Mouse (Mus musculus) forebrain, embryonic 14.5 days (tissue): Measurements from ENCODE around the gene Mrps34. TPM values are rescaled to one million over a fixed set of nuclear protein-coding genes. Genes with fewer than 3 reads are reported as not detected.

Source experiments
- ATAC-seq: fragments of 200-750 bp; cut with Nextera tagmentation; 2 replicates; pipeline ENCODE4 v1.8.0; 2017; ENCODE audit warnings: mild to moderate bottlenecking, moderate library complexity
- DNase-seq: peaks from one replicate; pipeline ENCODE4 v3.0.0-alpha.2; 2015; ENCODE audit warnings: low spot score
- H3K27ac ChIP-seq: fragments of 300-500 bp; sonication (generic); 2 replicates; pipeline ENCODE4 v1.5.1; 2014; ENCODE audit warnings: low read depth, mild to moderate bottlenecking, control low read depth, low read length, moderate library complexity
- H3K27me3 ChIP-seq: fragments of 300-500 bp; sonication (generic); replicated peaks from 2 replicates; pipeline ENCODE4 v1.6.1; 2014; ENCODE audit warnings: low read length, control low read depth, mixed read lengths; ENCODE audit not compliant: control insufficient read depth, insufficient read depth
- H3K36me3 ChIP-seq: fragments of 300-500 bp; sonication (generic); 2 replicates; pipeline ENCODE4 v1.6.1; 2014; ENCODE audit warnings: low read length, control low read depth; ENCODE audit not compliant: control insufficient read depth, insufficient read depth
- H3K4me1 ChIP-seq: fragments of 300-500 bp; sonication (generic); 2 replicates; pipeline ENCODE4 v1.6.1; 2014; ENCODE audit warnings: antibody characterized with exemption, low read length, control low read depth; ENCODE audit not compliant: control insufficient read depth, insufficient read depth
- H3K4me2 ChIP-seq: fragments of 300-500 bp; sonication (generic); 2 replicates; pipeline ENCODE4 v1.6.1; 2014; ENCODE audit warnings: mild to moderate bottlenecking, control low read depth, low read length
- H3K4me3 ChIP-seq: fragments of 300-500 bp; sonication (generic); 2 replicates; pipeline ENCODE4 v1.5.1; 2014; ENCODE audit warnings: low read depth, low read length, control low read depth
- H3K9ac ChIP-seq: fragments of 300-500 bp; sonication (generic); 2 replicates; pipeline ENCODE4 v1.6.1; 2014; ENCODE audit warnings: mild to moderate bottlenecking, low read length, control low read depth, moderate library complexity
- H3K9me3 ChIP-seq: fragments of 300-500 bp; sonication (generic); replicated peaks from 2 replicates; pipeline ENCODE4 v1.6.1; 2016; ENCODE audit warnings: low read length, control low read depth, mixed read lengths; ENCODE audit not compliant: control insufficient read depth
- WGBS: fragments of 180-500 bp; shearing (Covaris S2); extraction: QIAGEN DNeasy Blood & Tissue Kit; methylation state at CpG from one replicate; pipeline ENCODE4 v1.1.7; 2014; 5-methylcytosine and 5-hydroxymethylcytosine counted together
- polyA plus RNA-seq: library from polyadenylated mRNA; unstranded; fragments of >200 nt; fragmentation: Nextera tagmentation; extraction: Ambion mirVana; gene quantifications from 2 replicates; pipeline ENCODE4 v1.2.1, GENCODE M21; 2014

Mrps34 gene
- polyA plus RNA-seq, 1 experiment from 2014 or later: 78.4 TPM

DNA sequence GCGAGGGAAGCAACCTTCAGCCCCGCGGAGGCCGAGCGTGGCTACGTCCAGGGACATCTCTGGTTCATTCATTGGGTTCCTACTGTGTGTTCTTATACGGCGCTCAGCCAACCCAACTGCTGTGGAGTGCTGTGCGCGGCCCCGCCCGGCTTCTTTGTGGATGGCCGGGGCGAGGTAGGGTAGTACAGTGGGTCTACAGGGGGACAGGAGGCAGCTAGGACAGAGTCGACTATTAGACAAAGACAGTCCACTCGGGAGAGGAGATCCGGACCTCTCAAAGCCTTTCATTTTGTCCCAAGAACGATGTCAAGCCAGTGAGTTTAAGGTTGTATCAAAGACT is 8.0 kb upstream of the Mrps34 start:
- Histone ChIP-seq H3K27ac (peak overlapping the region; percentile 52; the same call in 1 of the 2 replicates), H3K4me2 (peak overlapping the region; percentile 92), H3K4me3 (peak overlapping the region; percentile 87), H3K4me1 (peaks cover 15% of the 10 kb centered on the region), H3K36me3 (peaks cover 59% of the 10 kb centered on the region), H3K27me3 (no peaks in the 10 kb centered on the region), H3K9ac (peak overlapping the region; percentile 82), H3K9me3 (no peaks in the 10 kb centered on the region)
- ATAC-seq (peak; percentile 45; the same call in 1 of the 2 replicates), DNase-seq (no peak)
- WGBS: 2% methylated on average over 18 of the region's 18 CpGs

DNA sequence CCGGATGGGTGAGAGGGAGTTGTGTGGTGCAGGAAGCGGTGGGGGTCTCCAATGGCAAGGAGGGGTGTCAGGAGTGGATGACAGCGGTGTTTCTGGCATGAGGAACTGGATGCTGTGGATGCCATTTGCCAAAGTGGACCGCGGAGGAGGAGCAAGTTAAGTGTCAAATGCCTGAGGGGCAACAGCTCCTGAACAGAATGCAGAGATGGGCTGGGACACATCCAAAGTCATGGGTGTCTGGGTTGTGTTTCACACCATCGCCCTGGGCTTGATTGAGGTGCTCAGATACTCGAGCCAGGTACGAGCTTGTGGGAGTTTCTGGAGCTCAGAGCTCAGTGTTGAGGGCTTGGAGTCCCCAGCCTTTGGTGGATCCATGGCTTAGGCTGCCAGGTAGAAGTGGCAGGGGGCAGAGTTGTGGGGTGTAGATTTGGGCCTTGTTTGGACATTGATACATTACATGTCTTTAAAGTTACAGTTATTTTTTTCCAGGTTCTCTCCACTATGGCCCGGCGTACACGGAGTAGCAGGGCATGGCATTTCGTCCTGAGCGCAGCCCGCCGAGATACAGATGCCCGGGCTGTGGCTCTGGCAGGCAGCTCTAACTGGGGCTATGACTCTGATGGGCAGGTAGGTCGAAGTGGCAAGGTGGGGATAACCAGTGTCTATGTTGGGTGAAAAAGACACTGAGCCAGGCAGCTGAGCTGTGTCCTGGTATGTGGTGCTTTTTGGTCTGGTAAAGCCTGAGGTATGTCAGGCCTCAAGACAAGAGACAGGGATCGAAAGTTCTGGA is 7.4 kb upstream of the Mrps34 start:
- WGBS: 68% methylated on average over 18 of the region's 18 CpGs
- Histone ChIP-seq H3K27me3 (no peaks in the 10 kb centered on the region), H3K4me2 (peak overlapping the region; percentile 92), H3K9ac (peak overlapping the region; percentile 82), H3K4me3 (peak overlapping the region; percentile 87), H3K4me1 (peaks cover 15% of the 10 kb centered on the region), H3K9me3 (no peaks in the 10 kb centered on the region), H3K27ac (no peak overlapping the region), H3K36me3 (peaks cover 63% of the 10 kb centered on the region)
- DNase-seq: no peak
- ATAC-seq: no peak

DNA sequence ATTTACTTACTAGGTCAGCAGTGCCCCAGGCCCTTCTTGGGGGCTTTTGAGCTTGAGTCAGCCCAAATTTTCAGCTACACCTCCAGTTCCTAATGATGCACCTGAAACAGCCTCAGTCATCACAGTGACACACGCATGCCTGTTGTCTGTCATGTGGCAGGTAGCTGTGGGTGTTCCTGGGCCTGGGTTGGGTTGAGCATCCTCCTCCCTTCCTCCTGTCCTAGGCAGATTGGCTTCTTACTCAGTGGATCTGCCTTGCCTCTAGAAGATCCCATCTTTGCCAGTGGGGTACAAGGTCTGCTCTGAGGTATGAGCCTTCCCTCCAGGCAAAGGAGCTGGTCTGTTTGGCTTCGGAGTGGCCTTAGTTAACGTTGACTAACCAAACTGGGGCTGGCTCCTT is 6.1 kb upstream of the Mrps34 start:
- no peak for DNase-seq
- H3K36me3 ChIP-seq: peaks cover 62% of the 10 kb centered on the region
- H3K4me3 ChIP-seq: no peak overlapping the region
- H3K27ac ChIP-seq: no peak overlapping the region
- 90% methylated on average over 3 of the region's 3 CpGs for WGBS
- H3K4me1 ChIP-seq: peaks cover 17% of the 10 kb centered on the region
- H3K9ac ChIP-seq: no peak overlapping the region
- no peaks in the 10 kb centered on the region for H3K9me3 ChIP-seq
- H3K27me3 ChIP-seq: no peaks in the 10 kb centered on the region
- H3K4me2 ChIP-seq: no peak overlapping the region
- no peak for ATAC-seq

DNA sequence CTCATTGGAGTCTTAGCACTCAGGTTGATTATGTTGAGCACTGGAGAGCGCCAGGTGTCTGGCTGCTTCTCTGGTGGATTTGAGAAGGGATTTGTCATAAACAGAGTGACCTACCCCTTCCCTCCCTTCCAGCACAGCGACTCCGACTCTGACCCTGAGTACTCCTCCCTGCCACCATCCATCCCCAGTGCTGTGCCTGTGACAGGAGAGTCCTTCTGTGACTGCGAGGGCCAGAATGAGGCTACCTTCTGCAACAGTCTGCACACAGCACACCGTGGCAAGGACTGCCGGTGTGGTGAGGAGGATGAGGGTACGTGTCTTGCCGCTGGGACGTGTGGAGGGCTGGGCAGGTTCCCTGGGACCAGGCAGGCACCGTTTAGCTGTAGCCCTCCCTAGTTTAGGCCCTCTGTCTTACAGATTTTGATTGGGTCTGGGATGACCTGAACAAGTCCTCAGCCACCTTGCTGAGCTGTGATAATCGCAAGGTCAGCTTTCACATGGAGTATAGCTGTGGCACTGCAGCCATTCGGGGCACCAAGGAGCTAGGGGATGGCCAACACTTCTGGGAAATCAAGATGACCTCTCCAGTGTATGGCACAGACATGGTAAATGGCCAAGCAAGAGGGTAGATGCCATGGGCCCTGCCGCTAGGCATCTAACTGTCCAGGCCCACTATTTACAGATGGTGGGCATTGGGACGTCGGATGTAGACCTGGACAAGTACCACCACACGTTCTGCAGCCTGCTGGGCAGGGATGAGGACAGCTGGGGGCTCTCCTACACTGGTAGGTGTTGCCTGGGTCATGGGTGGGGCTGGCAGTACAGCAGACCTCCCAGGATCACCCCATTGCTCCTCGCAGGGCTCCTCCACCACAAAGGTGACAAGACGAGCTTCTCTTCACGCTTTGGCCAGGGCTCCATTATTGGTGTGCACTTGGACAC is 4.5 kb upstream of the Mrps34 start:
- Histone ChIP-seq H3K36me3 (peaks cover 54% of the 10 kb centered on the region), H3K4me2 (no peak overlapping the region), H3K9ac (no peak overlapping the region), H3K4me3 (no peak overlapping the region), H3K9me3 (no peaks in the 10 kb centered on the region), H3K27ac (no peak overlapping the region), H3K4me1 (peaks cover 21% of the 10 kb centered on the region), H3K27me3 (no peaks in the 10 kb centered on the region)
- no peak for ATAC-seq
- WGBS: 87% methylated on average over 19 of the region's 19 CpGs
- no peak for DNase-seq

DNA sequence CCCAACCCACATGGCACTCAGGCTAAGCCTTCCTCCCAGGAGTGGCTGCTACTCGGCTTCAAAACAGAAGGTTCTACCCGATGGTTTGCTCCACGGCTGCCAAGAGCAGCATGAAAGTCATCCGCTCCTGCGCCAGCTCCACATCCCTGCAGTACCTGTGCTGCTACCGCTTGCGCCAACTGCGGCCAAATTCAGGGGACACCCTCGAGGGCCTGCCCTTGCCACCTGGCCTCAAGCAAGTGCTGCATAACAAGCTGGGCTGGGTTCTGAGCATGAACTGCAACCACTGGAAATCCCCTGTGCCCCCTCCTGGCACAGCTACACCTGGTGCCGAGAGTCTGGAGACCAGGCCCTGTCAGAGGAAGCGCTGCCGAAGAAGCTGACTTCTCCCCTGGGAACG is 3.6 kb upstream of the Mrps34 start:
- H3K4me2 ChIP-seq: no peak overlapping the region
- no peaks in the 10 kb centered on the region for H3K27me3 ChIP-seq
- H3K9me3 ChIP-seq: no peaks in the 10 kb centered on the region
- no peak overlapping the region for H3K27ac ChIP-seq
- ATAC-seq (no peak), DNase-seq (no peak)
- no peak overlapping the region for H3K9ac ChIP-seq
- H3K4me1 ChIP-seq: peaks cover 22% of the 10 kb centered on the region
- WGBS: 92% methylated on average over 13 of the region's 13 CpGs
- peaks cover 54% of the 10 kb centered on the region for H3K36me3 ChIP-seq
- no peak overlapping the region for H3K4me3 ChIP-seq

DNA sequence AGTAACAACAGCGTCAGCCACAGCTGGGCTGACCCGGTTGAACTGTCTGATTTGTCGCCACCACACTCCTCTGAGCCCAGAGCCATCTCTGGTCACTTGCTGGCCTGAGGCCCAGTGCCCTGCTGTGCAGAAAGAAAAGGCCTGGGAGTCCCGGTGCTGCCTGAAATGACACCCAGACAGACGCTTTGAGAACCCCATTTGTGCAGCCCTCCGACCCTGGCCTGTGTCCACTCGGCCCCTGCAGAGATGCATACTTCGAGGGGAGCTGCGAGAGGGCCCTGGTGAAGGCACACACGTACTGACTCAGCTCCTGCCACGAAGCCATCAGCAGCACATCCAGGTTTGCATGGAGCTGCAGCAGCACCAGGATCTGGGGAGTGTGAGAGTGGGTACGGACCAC is 2.1 kb upstream of the Mrps34 start:
- H3K4me3 ChIP-seq: no peak overlapping the region
- peaks cover 23% of the 10 kb centered on the region for H3K4me1 ChIP-seq
- 89% methylated on average over 12 of the region's 12 CpGs for WGBS
- H3K9ac ChIP-seq: no peak overlapping the region
- DNase-seq (no peak), ATAC-seq (no peak)
- H3K27ac ChIP-seq: no peak overlapping the region
- H3K27me3 ChIP-seq: no peaks in the 10 kb centered on the region
- no peaks in the 10 kb centered on the region for H3K9me3 ChIP-seq
- H3K36me3 ChIP-seq: peaks cover 59% of the 10 kb centered on the region
- no peak overlapping the region for H3K4me2 ChIP-seq

DNA sequence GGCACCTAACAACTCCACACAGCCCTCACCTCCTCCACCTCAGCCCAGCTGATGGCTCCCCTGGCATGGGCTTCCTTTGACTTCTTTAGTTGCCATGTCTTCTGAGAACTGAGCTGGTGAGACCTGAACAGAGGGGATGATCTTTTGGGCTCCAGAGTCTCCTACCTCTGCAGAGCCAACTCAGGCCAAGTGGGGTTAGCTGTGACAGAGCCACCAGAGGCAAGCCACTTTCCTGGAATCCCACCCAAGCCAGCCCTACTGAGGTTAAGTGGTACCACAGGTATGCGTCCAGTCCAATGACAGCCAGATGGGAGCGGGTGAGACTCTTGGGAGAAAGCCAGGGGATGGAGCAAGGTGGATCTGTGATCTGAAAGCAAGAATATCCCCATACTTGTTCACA is 1.6 kb upstream of the Mrps34 start:
- H3K27ac ChIP-seq: no peak overlapping the region
- no peaks in the 10 kb centered on the region for H3K9me3 ChIP-seq
- H3K4me1 ChIP-seq: peaks cover 21% of the 10 kb centered on the region
- 93% methylated on average over 2 of the region's 2 CpGs for WGBS
- peaks cover 63% of the 10 kb centered on the region for H3K36me3 ChIP-seq
- no peaks in the 10 kb centered on the region for H3K27me3 ChIP-seq
- H3K4me2 ChIP-seq: no peak overlapping the region
- no peak for DNase-seq
- no peak overlapping the region for H3K9ac ChIP-seq
- H3K4me3 ChIP-seq: no peak overlapping the region
- ATAC-seq: no peak

DNA sequence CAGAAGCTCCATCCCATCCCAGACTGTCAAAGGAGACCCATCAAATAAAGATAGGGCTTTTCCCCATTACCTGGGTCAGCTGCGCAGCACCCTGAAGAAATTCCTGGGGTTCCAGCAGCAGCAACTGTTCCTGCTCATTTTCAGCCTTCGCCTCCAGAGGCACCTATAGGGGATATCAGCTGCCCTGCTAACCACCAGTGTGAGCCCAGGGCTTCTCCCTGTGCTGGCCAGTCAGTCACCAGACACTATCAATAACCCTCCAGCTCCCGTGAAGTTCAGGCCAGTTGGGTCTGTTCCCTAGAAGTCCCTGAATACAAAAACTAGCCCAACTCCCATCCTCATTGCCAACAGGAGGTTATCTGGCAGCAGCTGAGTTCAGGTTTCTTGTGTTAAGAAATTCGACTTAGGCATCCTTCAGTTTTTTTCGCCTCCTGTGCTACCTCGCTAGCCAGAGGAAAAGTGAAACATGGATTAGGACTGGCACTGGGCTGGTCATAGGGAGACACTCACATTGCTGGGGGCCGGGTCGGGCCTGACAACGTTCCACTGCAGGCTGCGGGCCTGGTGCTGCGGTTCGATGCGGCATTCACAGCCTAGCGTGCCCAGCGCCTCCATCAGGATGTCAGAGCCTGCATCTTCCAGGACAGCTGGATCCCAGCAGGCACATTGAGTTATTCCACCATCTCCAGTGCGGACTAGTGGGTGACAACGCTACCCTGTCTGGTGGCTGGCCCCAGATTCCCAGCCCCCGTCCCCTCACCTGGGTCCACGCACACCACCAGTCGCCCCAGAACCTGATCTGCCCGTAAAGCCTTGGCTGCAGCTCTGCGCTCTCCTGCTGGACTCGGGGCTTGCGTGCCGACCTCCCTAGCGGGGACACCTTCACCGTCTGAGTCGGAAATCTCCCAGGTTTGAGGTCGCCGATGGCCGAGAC is 588 bp upstream of the Mrps34 start:
- Histone ChIP-seq H3K9ac (peak overlapping the region; percentile 90), H3K4me2 (peak overlapping the region; percentile 98), H3K4me3 (peak overlapping the region; percentile 81), H3K27ac (peak overlapping the region; percentile 81), H3K36me3 (peaks cover 64% of the 10 kb centered on the region), H3K27me3 (no peaks in the 10 kb centered on the region), H3K4me1 (peaks cover 21% of the 10 kb centered on the region), H3K9me3 (no peaks in the 10 kb centered on the region)
- no peak for DNase-seq
- ATAC-seq: peak; percentile 12
- 12% methylated on average over 31 of the region's 31 CpGs for whole genome bisulfite sequencing
